Mouse (Mus musculus) CD8-positive naive resting alpha-beta T cell, adult 2 months (primary cell): ENCODE measurements around the gene Jade2.

ENCODE experiments used
- DNase-seq, 2 experiments: peaks; one replicate each; pipeline ENCODE4 v3.0.0; 2022; ENCODE audit warnings: low read depth in 2 of 2, low spot score in 2 of 2

Jade2 gene

DNA sequence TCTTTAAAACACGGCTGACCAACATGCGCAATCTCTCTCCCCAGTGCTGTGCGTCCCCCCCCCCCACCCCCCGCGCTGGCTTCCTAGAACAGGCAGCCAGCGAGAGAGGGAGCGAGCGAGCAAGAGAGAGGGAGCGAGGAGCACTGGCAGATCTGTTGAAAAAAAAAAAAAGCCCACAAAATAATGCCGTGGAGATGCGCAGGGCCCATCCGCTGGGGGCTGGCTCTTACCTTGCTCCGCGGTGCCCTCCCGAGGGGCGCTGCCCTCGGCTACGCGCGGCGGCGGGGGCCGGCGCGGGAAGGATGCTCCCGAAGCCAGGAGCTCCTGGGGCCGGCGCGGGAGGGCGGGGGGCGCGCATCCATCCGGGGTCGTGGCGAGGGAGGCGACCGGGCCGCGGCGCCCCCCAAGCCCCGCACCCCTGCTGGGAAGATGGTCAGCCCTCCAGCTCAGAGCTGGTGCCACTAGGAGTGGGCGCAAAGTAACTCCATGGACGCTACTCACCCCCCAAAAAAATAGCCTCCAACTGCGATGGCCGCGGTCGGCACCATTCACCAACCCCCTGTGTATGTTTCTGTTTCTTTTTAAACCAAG lies at the start of gene Jade2:
Gene Jade2 (minus strand): TSS at position 573 of the 591 bp plus-strand sequence.
- DNase-seq: peak; percentile 21 to 49

DNA sequence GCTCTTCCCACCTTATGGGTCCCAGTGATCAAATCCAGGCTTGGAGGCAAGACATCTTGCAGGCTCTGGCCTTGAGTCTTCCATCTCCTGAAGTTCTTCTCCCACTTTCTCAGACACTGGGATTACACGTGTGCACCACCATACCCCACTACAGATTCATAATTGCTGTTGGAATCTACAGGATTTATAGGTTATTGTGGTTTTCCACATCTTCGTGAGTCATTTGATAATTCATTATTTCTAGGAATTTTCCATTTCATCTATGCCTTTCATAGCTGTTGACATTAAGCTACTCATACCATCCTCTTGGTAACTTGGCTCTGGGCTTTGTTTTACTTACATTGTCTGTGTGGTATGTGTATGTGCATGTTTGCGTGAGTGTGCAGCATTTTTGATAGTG lies 46.8 kb upstream of the Jade2 start:
- DNase-seq: no peak

DNA sequence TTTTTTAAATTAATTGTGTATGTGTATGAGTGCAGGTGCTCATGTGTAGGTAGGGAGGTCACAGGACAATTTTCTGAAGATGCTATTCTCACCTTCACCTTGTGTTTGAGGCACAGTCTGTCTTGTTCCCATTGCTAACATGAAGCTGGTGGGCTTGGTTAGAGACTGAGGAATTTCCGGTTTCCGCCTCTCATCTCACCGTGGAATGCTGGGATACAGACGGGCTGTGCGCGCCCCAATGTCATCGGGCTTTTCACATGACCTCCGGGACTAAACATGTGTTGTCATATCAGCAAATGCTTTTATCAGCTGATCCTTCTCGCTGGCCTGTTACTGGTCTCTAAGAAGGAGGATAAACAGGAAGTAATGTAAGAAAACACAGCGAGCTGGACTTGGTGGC lies 42.2 kb upstream of the Jade2 start:
- DNase-seq: no peak

- peak; percentile 14 to 28 for DNase-seq
Measured at GRCm38 (mm10) chr11:51898326-51899080, 41.0 kb upstream of the Jade2 start.

GRCm38 (mm10) chr11:51897311-51897710 lies 39.9 kb upstream of the Jade2 start:
- no peak for DNase-seq

DNA sequence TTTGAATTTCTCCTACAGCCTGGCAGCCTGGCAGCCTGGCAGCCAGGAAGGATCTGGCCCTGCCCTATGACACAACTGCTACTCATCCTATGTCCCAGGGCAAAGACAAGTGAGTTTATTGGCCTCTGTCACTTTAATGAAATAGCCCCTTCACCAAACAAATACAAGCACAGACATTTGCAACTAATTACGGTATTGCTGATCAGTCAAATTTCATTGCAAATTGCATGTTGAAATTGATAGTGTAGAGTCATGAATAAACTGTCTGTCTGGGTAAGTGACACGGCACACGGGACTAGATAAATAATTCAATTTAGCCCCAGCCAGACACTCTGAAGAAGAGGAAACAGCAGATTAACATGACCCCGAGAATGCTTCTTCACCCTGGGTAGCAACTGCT lies 38.6 kb upstream of the Jade2 start:
- no peak for DNase-seq

GRCm38 (mm10) chr11:51885681-51886080 lies 28.2 kb upstream of the Jade2 start:
- DNase-seq: no peak

DNA sequence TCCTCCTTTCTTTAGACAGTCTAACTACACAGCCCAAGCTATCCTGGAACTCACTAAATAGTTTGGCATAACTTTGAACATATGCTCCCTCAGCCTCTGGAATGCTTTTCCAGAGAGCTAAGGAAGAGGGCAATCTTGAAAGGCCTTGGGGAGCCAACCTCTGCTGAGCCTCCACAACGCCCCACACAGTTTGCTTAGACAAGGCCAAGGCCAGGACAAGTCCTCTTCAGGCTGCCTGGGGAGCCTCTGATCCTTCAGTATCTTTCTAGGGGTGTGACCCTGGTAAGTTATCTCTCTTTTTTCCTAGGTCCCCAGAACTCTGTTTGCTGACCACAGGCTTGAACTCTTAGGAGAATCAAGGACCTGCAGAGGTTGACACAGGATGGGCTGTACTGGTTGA lies 26.6 kb upstream of the Jade2 start:
- no peak for DNase-seq

GRCm38 (mm10) chr11:51883670-51884069 lies 26.2 kb upstream of the Jade2 start:
- peak; percentile 43 to 63 for DNase-seq

GRCm38 (mm10) chr11:51881776-51882175 lies 24.3 kb upstream of the Jade2 start:
- DNase-seq: no peak

DNA sequence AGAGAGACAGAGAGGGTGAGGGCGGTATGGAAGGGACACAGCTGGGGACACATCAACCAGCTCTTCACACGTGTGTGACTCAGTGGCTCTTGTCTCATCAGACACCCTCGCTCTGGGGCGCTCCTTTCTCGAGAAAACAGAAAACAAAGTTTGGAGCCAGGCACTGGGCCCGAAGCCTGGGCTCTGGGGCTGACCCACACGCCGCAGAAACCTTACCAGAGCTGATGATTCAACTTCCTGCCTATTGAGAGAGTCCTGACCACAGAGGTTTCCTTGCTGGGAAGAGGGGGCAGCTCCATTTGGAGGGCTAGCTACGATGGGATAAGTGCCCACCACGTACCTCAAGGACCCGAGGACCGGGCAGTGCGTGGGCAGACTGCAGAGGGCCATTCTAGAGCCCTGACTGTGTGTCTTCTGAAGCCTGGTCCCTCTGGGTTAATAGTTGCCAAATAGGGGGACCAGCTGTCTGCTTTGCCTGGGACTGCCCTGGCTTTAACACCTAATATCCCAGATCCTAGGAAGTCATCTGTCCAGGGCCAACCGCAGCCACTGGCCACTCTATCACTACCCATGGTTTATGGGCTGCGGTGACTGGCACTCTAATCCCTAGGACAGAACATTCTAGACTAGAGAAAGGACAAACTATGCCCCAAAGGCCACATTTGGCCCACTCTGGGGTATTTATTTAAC lies 23.7 kb upstream of the Jade2 start:
- DNase-seq: no peak

DNA sequence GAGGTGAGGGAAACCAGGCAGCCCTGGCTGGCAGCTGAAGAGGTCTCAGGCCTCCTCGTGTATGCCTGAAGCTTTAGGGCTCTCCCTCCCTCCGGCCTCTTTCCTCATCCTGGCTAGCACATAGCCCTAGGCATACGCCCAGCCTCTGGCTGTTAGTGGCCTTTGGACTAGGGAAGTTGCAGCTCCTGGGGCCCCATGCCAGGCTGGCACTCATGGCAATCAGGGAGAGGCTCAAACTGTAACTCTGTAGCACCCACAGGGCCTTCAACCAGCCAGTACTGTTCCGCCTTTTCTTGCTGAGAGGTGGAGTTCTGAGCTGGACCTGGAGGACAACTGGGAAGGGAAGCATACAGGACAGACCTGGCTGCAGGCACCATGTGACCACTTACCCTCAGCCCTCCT lies 19.5 kb upstream of the Jade2 start:
- DNase-seq: no peak

GRCm38 (mm10) chr11:51875792-51876195 lies 18.3 kb upstream of the Jade2 start:
- no peak for DNase-seq

- DNase-seq: no peak
Measured at GRCm38 (mm10) chr11:51875086-51875485, 17.6 kb upstream of the Jade2 start.

GRCm38 (mm10) chr11:51874266-51875036 lies 17.0 kb upstream of the Jade2 start:
- DNase-seq: no peak

- no peak for DNase-seq
Measured at GRCm38 (mm10) chr11:51873141-51873540, 15.7 kb upstream of the Jade2 start.

DNA sequence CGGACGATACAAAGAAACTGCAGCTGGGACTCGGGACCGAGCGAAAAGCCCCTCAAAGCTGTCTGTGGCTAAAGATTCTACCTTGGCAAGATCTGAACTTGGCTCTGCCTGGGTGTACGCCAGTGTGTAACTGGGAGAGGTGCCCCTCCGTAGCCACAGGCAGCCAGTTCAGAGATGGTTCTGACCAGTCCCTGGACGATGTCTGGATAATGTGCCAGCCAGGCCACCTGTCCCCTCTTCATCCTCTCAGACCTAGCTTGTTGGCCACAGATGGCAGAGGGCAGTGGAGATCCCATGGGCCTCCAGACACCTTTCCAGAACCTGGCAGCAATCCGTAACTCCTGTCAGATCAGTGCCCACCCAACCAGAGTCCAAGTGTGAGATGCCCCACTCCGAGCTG lies 9.8 kb upstream of the Jade2 start:
- no peak for DNase-seq

- no peak for DNase-seq
Measured at GRCm38 (mm10) chr11:51866020-51866419, 8.6 kb upstream of the Jade2 start.

- DNase-seq: no peak
Measured at GRCm38 (mm10) chr11:51860666-51861065, 3.2 kb upstream of the Jade2 start.

DNA sequence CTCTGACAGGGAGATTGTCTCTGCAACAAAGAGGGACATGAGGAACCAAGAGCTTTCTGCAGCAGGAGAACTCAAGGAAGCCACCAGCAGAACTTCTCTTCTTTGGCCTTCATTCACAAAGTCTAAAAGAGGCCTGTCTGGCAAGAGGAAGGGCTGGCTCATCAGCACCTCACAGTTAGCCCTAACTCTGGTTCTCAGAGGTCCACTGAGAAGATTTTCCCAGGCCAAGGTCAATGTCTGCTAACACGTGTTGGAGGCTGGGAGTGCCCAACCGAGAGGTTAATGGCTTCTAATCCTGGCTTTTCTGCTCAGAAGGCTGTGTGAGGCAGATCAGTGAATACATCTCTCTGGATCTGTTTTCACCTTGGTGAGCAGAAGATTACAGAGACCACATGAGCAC lies 2.1 kb upstream of the Jade2 start:
- DNase-seq: no peak

GRCm38 (mm10) chr11:51858528-51859051 lies 1.1 kb upstream of the Jade2 start:
- DNase-seq: peak; percentile 51 to 66
